Mouse (Mus musculus) bone marrow macrophage, adult 2 months (primary cell): ENCODE data around the gene Prickle2. TPM values are rescaled to one million over a fixed set of nuclear protein-coding genes. Genes with fewer than 3 reads are reported as not detected.

Experiments
- H3K27ac ChIP-seq: 2 replicates; pipeline ENCODE4 v1.5.1; 2012; ENCODE audit warnings: low read depth, low read length; ENCODE audit not compliant: insufficient read depth
- H3K4me1 ChIP-seq: 2 replicates; pipeline ENCODE4 v1.6.1; 2012; ENCODE audit warnings: low read length; ENCODE audit not compliant: control insufficient read depth, insufficient read depth
- H3K4me3 ChIP-seq: 2 replicates; pipeline ENCODE4 v1.5.1; 2012; ENCODE audit warnings: mild to moderate bottlenecking, low read length, moderate library complexity; ENCODE audit not compliant: insufficient read depth
- CTCF ChIP-seq: IDR thresholded peaks from 2 replicates; pipeline ENCODE4 v1.5.1; 2012; ENCODE audit warnings: low read depth, mild to moderate bottlenecking, low read length, moderate library complexity
- POLR2A ChIP-seq: IDR thresholded peaks from 2 replicates; pipeline ENCODE4 v1.6.1; 2012; ENCODE audit warnings: mild to moderate bottlenecking, low read depth, low read length, borderline replicate concordance
- polyA plus RNA-seq: library from polyadenylated mRNA; stranded (reverse); fragments of >200 nt; gene quantifications from 2 replicates; pipeline ENCODE4 v1.2.4, GENCODE M21; 2012; ENCODE audit not compliant: missing spikeins, insufficient read depth, insufficient read length

Gene Prickle2
- polyA plus RNA-seq, 1 experiment, result 1.6 TPM

DNA sequence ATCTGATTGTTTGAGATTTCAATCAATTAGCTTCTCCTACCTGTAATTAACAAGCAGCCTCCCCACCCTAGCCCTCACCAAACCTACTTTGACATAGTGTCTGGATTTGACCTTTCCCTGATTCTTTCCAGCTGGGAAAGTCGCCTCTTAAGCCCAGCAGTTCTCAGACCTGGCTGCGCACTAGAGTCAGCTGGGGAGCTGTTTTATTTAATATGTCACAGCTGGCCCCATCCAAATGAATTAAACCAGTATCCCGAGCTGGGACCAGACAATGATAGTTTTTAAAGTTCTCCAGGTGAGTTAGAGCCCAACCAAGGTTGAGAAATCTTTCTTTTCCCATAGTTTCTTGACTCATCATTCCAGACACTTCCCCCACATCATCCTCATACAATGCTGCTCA is 9.9 kb upstream of the Prickle2 start:
- no peak overlapping the region for H3K4me3 ChIP-seq
- no peak for TF ChIP-seq POLR2A
- TF ChIP-seq CTCF, result no peak
- no peak overlapping the region for H3K27ac ChIP-seq
- no peaks in the 10 kb centered on the region for H3K4me1 ChIP-seq

DNA sequence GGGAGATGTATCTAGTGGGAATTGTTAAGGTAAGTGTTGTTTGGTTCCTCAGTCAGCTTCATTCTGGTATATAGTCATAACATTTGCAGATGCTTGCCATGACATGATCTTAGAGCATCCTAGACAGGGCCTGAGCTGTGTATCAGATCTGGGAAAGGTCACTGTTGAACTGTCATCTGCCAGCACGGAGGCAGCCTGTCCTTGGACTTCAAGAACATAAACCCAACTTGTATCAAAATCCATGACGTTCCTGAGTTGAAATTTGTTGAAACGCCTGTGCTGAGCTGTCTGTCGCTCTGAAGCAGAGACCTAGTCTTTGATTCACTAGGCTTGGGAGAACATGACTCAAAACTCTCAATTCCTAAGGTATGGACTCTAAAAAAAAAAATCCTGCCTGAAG is 8.8 kb upstream of the Prickle2 start:
- no peak overlapping the region for H3K27ac ChIP-seq
- no peak for TF ChIP-seq POLR2A
- no peak for TF ChIP-seq CTCF
- no peaks in the 10 kb centered on the region for H3K4me1 ChIP-seq
- H3K4me3 ChIP-seq, result no peak overlapping the region

DNA sequence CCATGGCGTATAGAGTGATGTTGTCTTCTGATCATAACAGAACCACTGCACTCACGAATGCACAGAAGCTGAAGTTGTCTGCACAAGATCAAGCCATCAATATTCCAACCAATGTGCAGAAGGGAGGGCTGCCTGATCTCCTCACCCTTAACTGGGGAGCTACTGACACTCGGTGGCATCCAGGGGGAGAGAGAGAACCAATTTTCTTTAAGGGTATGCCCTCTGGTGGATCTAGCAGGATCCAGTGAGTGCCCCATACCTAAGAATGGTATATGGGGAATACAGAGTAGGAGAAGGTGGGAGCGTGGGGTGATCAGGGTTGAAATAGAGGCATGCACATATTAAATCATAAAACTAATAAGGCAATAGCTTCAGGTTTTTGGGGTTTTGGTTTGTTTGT is 2.2 kb upstream of the Prickle2 start:
- no peak for TF ChIP-seq POLR2A
- H3K4me1 ChIP-seq, result no peaks in the 10 kb centered on the region
- H3K27ac ChIP-seq, result no peak overlapping the region
- no peak overlapping the region for H3K4me3 ChIP-seq

DNA sequence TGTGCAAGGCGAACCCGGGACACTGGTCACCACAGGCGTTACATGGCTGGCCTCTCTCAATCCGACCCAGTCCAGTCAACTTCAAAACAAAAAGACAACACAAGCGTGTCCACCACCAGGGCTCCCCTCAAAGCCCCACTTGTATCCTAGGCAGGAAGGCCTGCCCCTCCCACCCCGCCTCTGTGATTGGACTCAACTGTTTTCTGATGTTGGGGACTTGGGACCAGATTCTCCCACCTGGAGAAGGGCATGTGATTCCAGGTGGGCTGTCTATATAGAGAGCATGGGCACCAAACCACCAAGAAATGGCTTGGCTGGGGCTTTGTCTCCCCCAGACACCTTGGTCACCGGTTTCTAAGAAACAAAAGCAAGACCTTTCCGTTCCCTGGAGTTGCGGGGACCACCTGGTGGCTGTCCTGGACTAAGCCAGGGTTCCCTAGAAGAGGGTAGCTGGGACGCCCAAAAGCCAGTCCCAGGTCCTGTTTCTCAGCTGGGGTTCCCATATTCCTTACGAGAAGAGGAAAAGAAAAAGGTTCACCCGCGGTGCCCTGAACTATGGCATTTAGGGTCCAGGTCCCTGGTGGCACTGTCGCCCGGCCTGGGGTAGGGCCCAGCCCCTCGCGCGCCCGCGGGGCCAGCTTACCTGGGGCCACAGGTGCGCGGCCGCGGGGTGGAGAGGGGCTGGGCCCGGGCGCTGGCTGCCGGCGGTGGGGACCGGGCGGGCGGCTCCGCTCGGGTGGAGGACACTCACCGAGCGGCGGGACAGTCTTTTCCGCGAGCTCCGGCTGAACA is 406 bp downstream of the Prickle2 start:
- TF ChIP-seq CTCF (no peak), POLR2A (no peak)
- H3K27ac ChIP-seq, result no peak overlapping the region
- no peak overlapping the region for H3K4me3 ChIP-seq
- no peaks in the 10 kb centered on the region for H3K4me1 ChIP-seq

DNA sequence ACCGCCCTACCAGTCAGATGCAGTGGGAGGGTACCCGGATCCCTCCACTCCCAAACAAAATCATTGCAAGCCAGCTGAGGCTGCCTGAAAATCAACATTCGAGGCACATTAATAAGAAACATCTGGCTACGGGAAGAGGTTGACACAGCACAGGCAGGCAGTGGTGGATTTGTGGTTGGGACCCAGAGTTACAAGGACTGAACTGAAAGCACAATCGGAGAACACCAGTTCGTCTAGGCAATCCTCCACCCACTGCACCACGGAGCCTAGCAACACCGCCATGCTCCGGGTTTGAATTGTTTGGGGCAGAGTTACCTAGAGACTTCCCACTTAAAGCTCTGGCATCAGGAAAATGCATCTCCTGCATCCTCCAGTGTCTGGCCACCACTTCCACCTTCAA is 1.1 kb downstream of the Prickle2 start:
- TF ChIP-seq CTCF (no peak), POLR2A (no peak)
- Histone ChIP-seq H3K27ac (no peak overlapping the region), H3K4me1 (no peaks in the 10 kb centered on the region), H3K4me3 (no peak overlapping the region)

DNA sequence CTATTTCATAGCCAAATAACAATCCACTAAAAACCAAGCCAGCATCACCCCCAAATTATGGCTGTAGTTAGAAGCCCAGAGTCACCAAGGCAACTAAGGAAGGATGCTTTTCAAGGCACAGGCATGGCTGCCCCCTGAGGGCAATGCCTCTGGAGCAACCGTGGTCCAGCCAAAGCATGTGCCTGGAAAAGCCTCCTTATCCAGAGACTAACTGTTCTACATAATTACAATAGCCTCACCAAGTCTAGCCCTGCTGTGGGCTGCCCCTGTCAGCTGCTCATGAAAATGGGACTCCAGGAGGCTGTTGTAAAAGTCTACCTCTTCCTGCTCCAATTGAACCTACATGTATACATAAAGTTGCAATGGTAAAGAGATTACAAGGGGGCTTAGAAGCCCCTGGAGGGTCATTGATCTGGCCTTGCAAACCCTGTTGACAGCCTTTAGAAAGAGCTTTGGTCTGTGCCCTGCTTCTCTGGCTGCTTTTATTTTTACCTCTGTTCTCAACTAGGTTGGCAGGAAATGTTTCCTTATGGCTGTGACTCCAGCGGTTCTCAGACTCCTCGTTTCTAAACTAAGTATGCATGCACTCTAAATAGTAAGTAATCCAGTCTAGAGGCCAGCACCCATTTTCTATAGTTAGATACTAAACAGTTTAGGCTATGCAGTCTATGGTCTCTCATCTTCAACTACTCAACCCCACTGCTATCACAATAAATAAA is 6.3 kb downstream of the Prickle2 start:
- TF ChIP-seq CTCF (no peak), POLR2A (no peak)
- H3K4me3 ChIP-seq, result no peak overlapping the region

DNA sequence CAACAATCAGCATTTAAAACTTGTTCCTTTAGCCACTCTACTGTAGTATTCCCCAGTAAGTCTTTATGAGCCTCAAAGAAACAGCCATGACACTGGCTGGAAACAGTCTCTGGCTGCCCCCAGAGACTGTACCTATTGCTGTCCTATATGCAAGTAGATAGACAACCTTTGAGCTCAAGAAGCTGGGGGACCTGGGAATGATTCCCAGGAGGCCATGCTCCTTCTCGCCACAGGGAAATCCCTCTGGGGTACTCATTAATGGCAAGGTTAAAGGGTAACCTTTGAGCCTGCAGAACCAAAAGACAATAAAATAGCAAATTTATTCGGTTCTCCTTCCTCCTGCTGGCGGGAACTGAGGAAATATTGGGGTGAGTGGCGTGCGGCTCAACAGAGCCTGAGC is 8.1 kb downstream of the Prickle2 start:
- Histone ChIP-seq H3K4me3 (no peak overlapping the region), H3K4me1 (no peaks in the 10 kb centered on the region), H3K27ac (no peak overlapping the region)
- TF ChIP-seq POLR2A, result no peak
- TF ChIP-seq CTCF, result no peak

More for the DNA sequence above, 6.3 kb downstream of the Prickle2 start:
- H3K27ac ChIP-seq, result no peak overlapping the region
- no peaks in the 10 kb centered on the region for H3K4me1 ChIP-seq

DNA sequence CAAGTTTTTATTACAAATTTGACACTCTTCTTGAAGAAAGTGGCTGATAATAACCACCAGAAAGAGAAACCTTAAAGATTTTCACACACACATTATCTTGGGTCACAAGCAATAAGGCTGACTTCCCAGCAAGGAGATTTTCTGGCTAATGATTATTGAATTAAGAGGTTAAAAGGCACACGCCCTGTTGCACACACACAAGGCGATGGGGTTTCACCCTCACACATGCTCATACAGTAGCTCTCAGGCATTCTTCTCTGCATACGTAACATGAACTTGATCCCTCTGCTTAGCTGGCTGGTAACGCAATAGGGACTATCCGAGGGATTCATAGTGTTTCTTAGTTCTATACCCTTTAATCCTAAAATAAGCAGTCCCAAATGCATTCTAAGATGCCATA is 18.6 kb downstream of the Prickle2 start:
- no peaks in the 10 kb centered on the region for H3K4me1 ChIP-seq
- no peak for TF ChIP-seq CTCF
- TF ChIP-seq POLR2A, result no peak
- H3K4me3 ChIP-seq, result no peak overlapping the region
- H3K27ac ChIP-seq, result no peak overlapping the region

DNA sequence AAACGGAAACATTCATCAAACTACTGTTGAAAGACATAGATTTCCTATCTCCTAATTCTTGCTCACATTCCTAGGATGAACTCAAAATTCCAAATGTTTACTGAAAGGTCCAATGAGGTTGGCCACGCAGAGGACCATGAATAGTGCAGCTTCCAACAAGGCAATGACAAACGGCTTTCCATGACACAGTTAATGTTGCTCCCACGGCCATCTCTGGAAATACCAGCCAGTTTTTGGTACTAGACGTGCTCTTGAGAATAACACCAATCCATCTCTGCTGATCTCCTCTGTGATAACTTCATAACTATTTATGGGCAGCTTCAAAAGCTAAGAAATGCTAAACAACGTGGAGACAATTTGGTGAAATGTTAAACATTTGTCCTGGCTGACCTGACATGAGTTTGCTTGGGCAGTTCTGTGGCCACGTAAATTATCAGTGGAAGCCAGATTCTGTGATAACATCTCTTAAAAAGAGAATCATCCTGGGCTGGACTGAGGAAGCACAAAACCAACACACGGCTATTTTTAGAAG is 31.5 kb downstream of the Prickle2 start:
- no peak for TF ChIP-seq CTCF
- no peak for TF ChIP-seq POLR2A
- Histone ChIP-seq H3K27ac (no peak overlapping the region), H3K4me1 (no peaks in the 10 kb centered on the region), H3K4me3 (no peak overlapping the region)

DNA sequence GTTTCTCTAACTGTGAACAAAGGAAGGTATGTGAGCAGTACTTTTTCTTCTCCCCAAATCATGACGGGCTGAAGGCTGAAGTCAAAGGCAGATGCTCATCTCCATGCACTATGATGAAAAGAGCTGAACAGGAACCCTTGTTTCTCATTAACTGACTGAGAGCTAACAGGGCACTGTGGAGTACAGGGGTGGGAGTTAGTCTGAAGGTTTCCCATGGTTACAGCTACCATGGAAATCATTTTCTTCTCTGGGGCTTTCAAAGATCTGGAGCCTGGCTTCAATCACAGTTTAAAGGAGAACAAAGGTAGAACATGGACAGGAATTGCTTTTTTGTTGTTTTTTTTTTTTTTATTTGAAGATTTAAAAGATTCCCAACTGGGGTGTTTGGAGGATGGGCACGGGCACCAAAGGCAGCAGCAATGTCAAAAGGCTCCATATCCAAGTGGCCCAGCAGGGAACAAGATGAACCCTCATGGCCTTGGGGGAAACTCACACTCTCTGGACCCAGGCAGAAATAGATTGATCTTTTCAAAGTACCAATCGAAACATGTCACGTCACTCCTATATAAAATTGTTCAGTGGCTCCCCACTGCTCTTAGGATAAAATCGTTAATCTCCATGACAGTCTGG is 35.3 kb downstream of the Prickle2 start:
- Histone ChIP-seq H3K27ac (no peak overlapping the region), H3K4me3 (no peak overlapping the region), H3K4me1 (no peaks in the 10 kb centered on the region)
- TF ChIP-seq CTCF (no peak), POLR2A (no peak)
